Mouse (Mus musculus) testis, adult 2 months (tissue): ENCODE results near the gene Fads3.

Experiments used
- CTCF ChIP-seq: fragments of 200-500 bp; IDR thresholded peaks from 2 replicates; pipeline ENCODE4 v1.5.1; 2012; ENCODE audit warnings: low read depth, mild to moderate bottlenecking, inconsistent platforms, low read length, moderate library complexity; ENCODE audit not compliant: control insufficient read depth, insufficient read depth, insufficient replicate concordance
- POLR2A ChIP-seq: fragments of 200-500 bp; IDR thresholded peaks from 2 replicates; pipeline ENCODE4 v1.6.1; 2012; ENCODE audit warnings: low read depth, mild to moderate bottlenecking, inconsistent platforms, low read length, moderate library complexity; ENCODE audit not compliant: control insufficient read depth

- TF ChIP-seq CTCF (no peak), POLR2A (no peak)
These were observed 17.6 kb downstream of the Fads3 start for GRCm38 (mm10) chr19:10058876-10059427.
